Mouse (Mus musculus) hindbrain, embryonic 15.5 days (tissue): ENCODE data around the gene Zfhx3. TPM values are rescaled to one million over a fixed set of nuclear protein-coding genes. Genes with fewer than 3 reads are reported as not detected.

Source experiments
- ATAC-seq: fragments of 200-750 bp; cut with Nextera tagmentation; 2 replicates; pipeline ENCODE4 v1.8.0; 2017; ENCODE audit warnings: low read depth, moderate number of reproducible peaks, moderate TSS enrichment; ENCODE audit not compliant: low FRiP score
- H3K27ac ChIP-seq: fragments of 300-500 bp; sonication (generic); replicated peaks from 2 replicates; pipeline ENCODE4 v1.5.1; 2015; ENCODE audit warnings: mild to moderate bottlenecking, inconsistent platforms
- H3K27me3 ChIP-seq: fragments of 300-500 bp; sonication (generic); 2 replicates; pipeline ENCODE4 v1.6.1; 2015; ENCODE audit warnings: control low read depth, inconsistent platforms
- H3K36me3 ChIP-seq: fragments of 300-500 bp; sonication (generic); 2 replicates; pipeline ENCODE4 v1.6.1; 2015; ENCODE audit warnings: control low read depth, inconsistent platforms
- H3K4me1 ChIP-seq: fragments of 300-500 bp; sonication (generic); replicated peaks from 2 replicates; pipeline ENCODE4 v1.6.1; 2015; ENCODE audit warnings: control low read depth, inconsistent platforms
- H3K4me2 ChIP-seq: fragments of 300-500 bp; sonication (generic); 2 replicates; pipeline ENCODE4 v1.6.1; 2015; ENCODE audit warnings: moderate library complexity, mild to moderate bottlenecking, inconsistent platforms
- H3K4me3 ChIP-seq: fragments of 300-500 bp; sonication (generic); 2 replicates; pipeline ENCODE4 v1.5.1; 2015; ENCODE audit warnings: mild to moderate bottlenecking, inconsistent platforms
- H3K9ac ChIP-seq: fragments of 300-500 bp; sonication (generic); 2 replicates; pipeline ENCODE4 v1.6.1; 2015; ENCODE audit warnings: inconsistent platforms
- H3K9me3 ChIP-seq: fragments of 300-500 bp; sonication (generic); 2 replicates; pipeline ENCODE4 v1.6.1; 2016; ENCODE audit warnings: control low read depth, inconsistent platforms
- WGBS: fragments of 180-500 bp; shearing (Covaris S2); methylation state at CpG from one replicate; pipeline ENCODE4 v1.1.7; 2015; 5-methylcytosine and 5-hydroxymethylcytosine counted together
- polyA plus RNA-seq: library from polyadenylated mRNA; unstranded; fragments of >200 nt; fragmentation: Nextera tagmentation; extraction: Ambion mirVana; gene quantifications from 2 replicates; pipeline ENCODE4 v1.2.1, GENCODE M21; 2015

Gene Zfhx3
- polyA plus RNA-seq, 1 experiment from 2014 or later: 23.5 TPM

- H3K4me3 ChIP-seq: no peak overlapping the region
- H3K4me2 ChIP-seq: no peak overlapping the region
- no peaks in the 10 kb centered on the region for H3K36me3 ChIP-seq
- H3K9me3 ChIP-seq: no peaks in the 10 kb centered on the region
- no peak for ATAC-seq
- peaks cover 9% of the 10 kb centered on the region for H3K4me1 ChIP-seq
- 0 out of 2 replicates have a peak, but pooled peaks cover 2% of the 10 kb centered on the region for H3K27me3 ChIP-seq
- WGBS: 20% methylated on average over 13 of the region's 13 CpGs
- no peak overlapping the region for H3K9ac ChIP-seq
- H3K27ac ChIP-seq: peak overlapping the region; percentile 55
Observed at GRCm38 (mm10) chr8:108218171-108218840, 275.9 kb downstream of the Zfhx3 start.

- Histone ChIP-seq H3K9me3 (no peaks in the 10 kb centered on the region), H3K27ac (no peak overlapping the region), H3K4me2 (no peak overlapping the region), H3K4me1 (peaks cover 9% of the 10 kb centered on the region), H3K9ac (no peak overlapping the region), H3K36me3 (no peaks in the 10 kb centered on the region), H3K27me3 (0 out of 2 replicates have a peak, but pooled peaks cover 2% of the 10 kb centered on the region), H3K4me3 (no peak overlapping the region)
- 53% methylated on average over 3 of the region's 3 CpGs for WGBS
- no peak for ATAC-seq
Observed at GRCm38 (mm10) chr8:108220511-108220910, 278.1 kb downstream of the Zfhx3 start.

- Histone ChIP-seq H3K4me1 (peaks cover 9% of the 10 kb centered on the region), H3K4me2 (no peak overlapping the region), H3K36me3 (no peaks in the 10 kb centered on the region), H3K27ac (no peak overlapping the region), H3K27me3 (0 out of 2 replicates have a peak, but pooled peaks cover 2% of the 10 kb centered on the region), H3K9me3 (no peaks in the 10 kb centered on the region; the same call in 1 of the 2 replicates), H3K9ac (no peak overlapping the region), H3K4me3 (no peak overlapping the region)
- WGBS: 74% methylated on average over 2 of the region's 2 CpGs
- no peak for ATAC-seq
Observed at GRCm38 (mm10) chr8:108222091-108222490, 279.6 kb downstream of the Zfhx3 start.

GRCm38 (mm10) chr8:108232326-108232725, 289.9 kb downstream of the Zfhx3 start:
- Histone ChIP-seq H3K4me3 (no peak overlapping the region), H3K4me2 (no peak overlapping the region), H3K9me3 (no peaks in the 10 kb centered on the region), H3K27ac (no peak overlapping the region), H3K27me3 (no peaks in the 10 kb centered on the region; the same call in 1 of the 2 replicates), H3K36me3 (no peaks in the 10 kb centered on the region), H3K9ac (no peak overlapping the region), H3K4me1 (no peaks in the 10 kb centered on the region)
- no peak for ATAC-seq
- WGBS: 77% methylated on average over 7 of the region's 7 CpGs

- Histone ChIP-seq H3K9ac (no peak overlapping the region), H3K9me3 (no peaks in the 10 kb centered on the region), H3K36me3 (no peaks in the 10 kb centered on the region), H3K27me3 (peaks cover 6% of the 10 kb centered on the region), H3K27ac (no peak overlapping the region), H3K4me1 (no peaks in the 10 kb centered on the region), H3K4me2 (no peak overlapping the region), H3K4me3 (no peak overlapping the region)
- ATAC-seq: no peak
- WGBS: 57% methylated on average over 4 of the region's 4 CpGs
Observed at GRCm38 (mm10) chr8:108234481-108234880, 292.0 kb downstream of the Zfhx3 start.

GRCm38 (mm10) chr8:108236715-108237114, 294.3 kb downstream of the Zfhx3 start:
- WGBS: 67% methylated on average over 8 of the region's 8 CpGs
- H3K36me3 ChIP-seq: no peaks in the 10 kb centered on the region
- no peaks in the 10 kb centered on the region for H3K9me3 ChIP-seq
- peaks cover 5% of the 10 kb centered on the region; the same call in 1 of the 2 replicates for H3K4me1 ChIP-seq
- no peak overlapping the region for H3K27ac ChIP-seq
- H3K4me3 ChIP-seq: no peak overlapping the region
- H3K4me2 ChIP-seq: no peak overlapping the region
- peaks cover 14% of the 10 kb centered on the region for H3K27me3 ChIP-seq
- ATAC-seq: no peak
- H3K9ac ChIP-seq: no peak overlapping the region

GRCm38 (mm10) chr8:108239531-108239930, 297.1 kb downstream of the Zfhx3 start:
- H3K27me3 ChIP-seq: peaks cover 20% of the 10 kb centered on the region
- no peaks in the 10 kb centered on the region for H3K36me3 ChIP-seq
- no peak overlapping the region for H3K9ac ChIP-seq
- peaks cover 9% of the 10 kb centered on the region for H3K4me1 ChIP-seq
- H3K4me2 ChIP-seq: no peak overlapping the region
- ATAC-seq: no peak
- H3K4me3 ChIP-seq: no peak overlapping the region
- no peak overlapping the region for H3K27ac ChIP-seq
- no peaks in the 10 kb centered on the region for H3K9me3 ChIP-seq
- 89% methylated on average over 5 of the region's 5 CpGs for WGBS

GRCm38 (mm10) chr8:108241041-108241690, 298.7 kb downstream of the Zfhx3 start:
- Histone ChIP-seq H3K4me1 (peaks cover 25% of the 10 kb centered on the region), H3K4me2 (peak overlapping the region; percentile 31), H3K9me3 (no peaks in the 10 kb centered on the region), H3K36me3 (no peaks in the 10 kb centered on the region), H3K9ac (no peak overlapping the region), H3K4me3 (no peak overlapping the region), H3K27me3 (peaks cover 20% of the 10 kb centered on the region), H3K27ac (peak overlapping the region; percentile 30; the same call in 1 of the 2 replicates)
- ATAC-seq: no peak
- 19% methylated on average over 19 of the region's 19 CpGs for WGBS

GRCm38 (mm10) chr8:108243270-108243669, 300.8 kb downstream of the Zfhx3 start:
- Histone ChIP-seq H3K4me3 (no peak overlapping the region), H3K4me1 (peaks cover 38% of the 10 kb centered on the region), H3K27me3 (peaks cover 17% of the 10 kb centered on the region), H3K36me3 (no peaks in the 10 kb centered on the region), H3K27ac (peak overlapping the region; percentile 75; the same call in 1 of the 2 replicates), H3K4me2 (no peak overlapping the region), H3K9ac (no peak overlapping the region), H3K9me3 (no peaks in the 10 kb centered on the region)
- WGBS: 38% methylated on average over 9 of the region's 9 CpGs
- ATAC-seq: no peak

GRCm38 (mm10) chr8:108244636-108245494, 302.4 kb downstream of the Zfhx3 start:
- no peak for ATAC-seq
- 0 out of 2 replicates have a peak overlapping the region, but pooled peaks have one; percentile 11 for H3K9ac ChIP-seq
- H3K27ac ChIP-seq: peak overlapping the region; percentile 75
- H3K4me3 ChIP-seq: no peak overlapping the region
- 0 out of 2 replicates have a peak, but pooled peaks cover 12% of the 10 kb centered on the region for H3K27me3 ChIP-seq
- peak overlapping the region; percentile 45 for H3K4me2 ChIP-seq
- peaks cover 38% of the 10 kb centered on the region for H3K4me1 ChIP-seq
- no peaks in the 10 kb centered on the region for H3K9me3 ChIP-seq
- WGBS: 12% methylated on average over 17 of the region's 17 CpGs
- no peaks in the 10 kb centered on the region for H3K36me3 ChIP-seq

- H3K9ac ChIP-seq: 0 out of 2 replicates have a peak overlapping the region, but pooled peaks have one; percentile 11
- WGBS: 16% methylated on average over 8 of the region's 8 CpGs
- ATAC-seq: no peak
- no peak overlapping the region for H3K4me3 ChIP-seq
- peaks cover 38% of the 10 kb centered on the region for H3K4me1 ChIP-seq
- H3K36me3 ChIP-seq: no peaks in the 10 kb centered on the region
- no peaks in the 10 kb centered on the region for H3K9me3 ChIP-seq
- H3K4me2 ChIP-seq: peak overlapping the region; percentile 45
- H3K27ac ChIP-seq: peak overlapping the region; percentile 75
- 0 out of 2 replicates have a peak, but pooled peaks cover 12% of the 10 kb centered on the region for H3K27me3 ChIP-seq
Observed at GRCm38 (mm10) chr8:108245575-108245974, 303.1 kb downstream of the Zfhx3 start.
